Mouse (Mus musculus) liver, postnatal 0 days (tissue): ENCODE measurements around the gene Senp3.

Experiments used
- CTCF ChIP-seq: sonication (generic); IDR thresholded peaks from 2 replicates; pipeline ENCODE4 v1.5.1; 2016; ENCODE audit warnings: antibody characterized with exemption, low read depth
- EP300 ChIP-seq: IDR thresholded peaks from 2 replicates; pipeline ENCODE4 v1.6.1; 2016; ENCODE audit warnings: antibody characterized with exemption, low read depth, mild to moderate bottlenecking

DNA sequence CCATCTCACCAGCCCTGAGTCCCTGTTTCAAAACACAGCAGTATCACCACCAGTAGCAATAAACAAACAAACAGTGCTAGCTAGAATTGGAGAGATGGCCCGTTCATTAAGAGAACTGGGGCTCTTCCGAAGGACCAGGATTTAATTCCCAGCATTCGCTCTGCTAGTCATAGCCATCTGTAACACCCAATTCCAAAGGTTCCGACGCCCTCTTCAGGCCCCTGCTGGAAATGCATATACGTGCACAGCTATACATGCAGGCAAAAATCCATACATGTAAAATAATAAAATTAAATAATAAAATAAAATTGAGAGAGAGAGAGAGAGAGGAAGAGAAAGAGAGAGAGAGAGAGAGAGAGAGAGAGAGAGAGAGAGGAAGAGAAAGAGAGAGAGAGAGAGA is 37.5 kb upstream of the Senp3 start:
- TF ChIP-seq EP300 (no peak), CTCF (peak; percentile 39)
